Mouse (Mus musculus) monocyte, adult 5-6 weeks (primary cell): ENCODE data around the gene Vdr. TPM values are rescaled to one million over a fixed set of nuclear protein-coding genes. Genes with fewer than 3 reads are reported as not detected.

ENCODE experiments used
- total RNA-seq: library from RNA; stranded (forward); fragments of 200-1000, 200-491, 200-594 nt; gene quantifications from 3 replicates; pipeline ENCODE4 v1.2.3, GENCODE M21; 2017

Vdr gene
- total RNA-seq, 1 experiment from 2014 or later = not detected

Other genes starting within 250 kb of the Vdr start
- 7.9 to 17.5 TPM (median 14.1 TPM) in 3 replicates for gene Rpap3, start 204.8 kb downstream of the Vdr start, total RNA-seq
- gene Endou, start 179.3 kb downstream of the Vdr start, total RNA-seq = 0.32 to 1.6 TPM in 2 of 3 replicates, not detected in the other
- 0.19 to 5.1 TPM (median 1.8 TPM) in 3 replicates for gene Rapgef3, start 142.7 kb downstream of the Vdr start, total RNA-seq
- gene Slc48a1, start 132.1 kb downstream of the Vdr start, total RNA-seq = 20.0 to 22.8 TPM (median 22.4 TPM) in 3 replicates
- gene Hdac7, start 66.1 kb downstream of the Vdr start, total RNA-seq = 6.5 to 17.5 TPM (median 10.7 TPM) in 3 replicates
- 4.1 to 9.3 TPM (median 4.1 TPM) in 3 replicates for gene Tmem106c, start 53.6 kb upstream of the Vdr start, total RNA-seq
- gene Col2a1, start 94.1 kb upstream of the Vdr start, total RNA-seq = 1.1 TPM in 1 of 3 replicates, not detected in the others
- 2.6 to 3.4 TPM (median 3.3 TPM) in 3 replicates for gene Pfkm, start 182.0 kb upstream of the Vdr start, total RNA-seq
- 39.4 to 66.2 TPM (median 59.8 TPM) in 3 replicates for gene Senp1, start 183.1 kb upstream of the Vdr start, total RNA-seq